Mouse (Mus musculus): ENCODE measurements around the gene Ptpn1.

- TF ChIP-seq POLR2A (IDR thresholded peaks at IDR 0.05; ENCODE audit: borderline replicate concordance, extremely low read depth, insufficient read depth, insufficient read length, poor library complexity, severe bottlenecking) (no peak), CTCF (IDR thresholded peaks at IDR 0.05; ENCODE audit: borderline replicate concordance, extremely low read depth, insufficient read depth, insufficient read length) (no peak)
Observed at GRCm38 (mm10) chr2:167939632-167940399, 8.0 kb downstream of the Ptpn1 start.
